Mouse (Mus musculus): ENCODE results near the gene Glb1. TPM values are rescaled to one million over a fixed set of nuclear protein-coding genes. Genes with fewer than 3 reads are reported as not detected.
A peak's percentile ranks its signal among the peaks of the same experiment; 100 is the strongest.
"Not testable (repeated sequence)": the region's sequence is repeated elsewhere in the genome, so short reads cannot be mapped to it uniquely, and the experiment has no call there.

Gene Glb1
- total and polyA plus RNA-seq, 3 experiments, result 7.0 to 15.7 TPM; not detected in 1

DNA sequence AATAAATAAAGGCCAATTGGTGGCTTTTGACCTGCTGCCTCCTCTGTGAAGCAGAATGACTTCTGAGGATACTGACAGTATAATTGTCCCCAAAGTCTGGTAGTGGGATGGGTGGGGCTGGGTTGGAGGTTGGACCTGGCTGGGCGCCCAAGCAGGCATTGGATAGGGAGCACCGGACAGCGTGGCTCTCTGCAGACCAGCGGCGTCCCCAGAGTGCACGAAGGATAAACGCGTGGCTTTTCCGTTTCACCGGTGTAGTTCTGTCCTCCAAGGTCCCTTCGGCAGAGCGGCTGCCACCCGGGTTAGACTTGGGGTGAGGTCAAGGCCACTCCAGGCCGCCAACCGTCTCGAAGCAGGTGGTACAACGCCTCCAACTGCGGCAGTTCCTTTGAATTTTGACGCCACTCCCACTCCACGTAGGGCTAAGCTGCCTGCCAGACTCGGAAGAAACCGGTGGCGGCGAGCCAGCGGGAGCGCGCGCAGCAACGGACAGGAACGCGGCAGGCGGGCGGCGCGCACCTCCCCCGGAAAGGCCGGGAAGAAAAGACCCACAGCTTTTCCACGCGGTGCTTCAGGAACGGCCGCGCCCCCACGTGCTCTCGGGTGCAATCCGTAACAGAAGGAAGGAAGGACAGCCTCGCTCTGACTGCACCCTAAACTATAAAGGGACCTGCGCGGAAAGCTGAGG lies 32.9 kb upstream of the Glb1 start (continued):
- TF ChIP-seq SIN3A (IDR thresholded peaks at IDR 0.05; ENCODE audit: low read length) (peak; percentile 81), SMC3 (IDR thresholded peaks at IDR 0.05; ENCODE audit: low read depth, low read length) (no peak), MYB (IDR thresholded peaks at IDR 0.05; ENCODE audit: low read depth, low read length) (peak; percentile 87), GATA1 (IDR thresholded peaks at IDR 0.05; ENCODE audit: low read depth, low read length) (no peak), ETS1 (IDR thresholded peaks at IDR 0.05; ENCODE audit: low read depth, low read length) (peak; percentile 58), ZC3H11A (IDR thresholded peaks at IDR 0.05; ENCODE audit: low read depth, low read length) (no peak), MXI1 (IDR thresholded peaks at IDR 0.05; ENCODE audit: low read depth, low read length) (peak; percentile 96), ZMIZ1 (IDR thresholded peaks at IDR 0.05; ENCODE audit: low read depth, low read length) (peak; percentile 27), BHLHE40 (IDR thresholded peaks at IDR 0.05; ENCODE audit: borderline replicate concordance, low read depth, low read length) (no peak), CHD1 (IDR thresholded peaks at IDR 0.05; ENCODE audit: low read depth, low read length) (no peak)

DNA sequence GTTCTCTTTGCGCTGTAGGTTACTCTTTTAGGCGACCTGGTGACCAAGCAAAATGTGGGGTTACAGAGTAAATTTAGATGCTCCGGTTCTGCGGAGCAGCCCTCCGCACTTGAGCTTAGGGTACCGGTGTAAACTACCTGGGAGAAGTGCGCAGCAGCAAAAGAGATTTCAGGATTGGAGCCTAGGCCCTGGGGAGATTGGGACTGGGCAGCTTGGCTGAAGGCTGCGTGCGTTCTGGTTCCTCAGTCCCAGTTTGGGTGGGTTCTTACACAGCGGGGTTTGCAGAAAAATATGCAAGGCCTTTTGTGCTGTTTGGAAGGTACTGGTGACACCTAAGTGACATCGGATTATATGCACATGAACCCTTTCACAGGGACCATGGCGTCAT lies 32.4 kb upstream of the Glb1 start:
- no peaks in the 10 kb centered on the region for H3K27me3 ChIP-seq (ENCODE audit: control insufficient read depth in 1 of 2, insufficient read depth in 2 of 2, low read length in 2 of 2)
- H3K79me2 ChIP-seq (ENCODE audit: control insufficient read depth, insufficient read depth, low read length, poor library complexity), result peaks cover 9% of the 10 kb centered on the region
- no peaks in the 10 kb centered on the region for H3K9me3 ChIP-seq (replicated peaks; ENCODE audit: insufficient read depth, low read length)
- peak overlapping the region; percentile 79 to 82 for H3K4me3 ChIP-seq (ENCODE audit: control insufficient read depth in 1 of 2, insufficient read depth in 1 of 2, low read depth in 2 of 2, low read length in 2 of 2)
- no peak for TF ChIP-seq BHLHE40 (IDR thresholded peaks at IDR 0.05; ENCODE audit: borderline replicate concordance, low read depth, low read length)
- no peak for TF ChIP-seq TAL1 (IDR thresholded peaks at IDR 0.05; ENCODE audit: low read length)
- TF ChIP-seq HCFC1 (IDR thresholded peaks at IDR 0.05; ENCODE audit: low read depth, low read length), result 0 out of 2 replicates have a peak, but pooled peaks have one; percentile 5
- no peak for TF ChIP-seq MAFK (IDR thresholded peaks at IDR 0.05; ENCODE audit: borderline replicate concordance, low read depth, low read length)
- TF ChIP-seq UBTF (IDR thresholded peaks at IDR 0.05; ENCODE audit: borderline replicate concordance, insufficient read depth, low read depth, low read length), result no peak
- DNase-seq (ENCODE audit: low read depth, low spot score), result no peak
- peaks cover 3 to 9% of the 10 kb centered on the region in 2 experiments for H3K4me1 ChIP-seq (ENCODE audit: control insufficient read depth in 1 of 2, insufficient read depth in 2 of 2, low read length in 2 of 2)
- no peaks in the 10 kb centered on the region; a peak in 1 of 4 replicates for H3K36me3 ChIP-seq (ENCODE audit: control insufficient read depth in 1 of 2, insufficient read depth in 2 of 2, low read length in 2 of 2)
- peak overlapping the region; percentile 91 for H3K9ac ChIP-seq (ENCODE audit: control insufficient read depth, low read depth, low read length, poor library complexity, severe bottlenecking)
- H3K27ac ChIP-seq (ENCODE audit: control insufficient read depth, low read depth, low read length), result peak overlapping the region; percentile 77

DNA sequence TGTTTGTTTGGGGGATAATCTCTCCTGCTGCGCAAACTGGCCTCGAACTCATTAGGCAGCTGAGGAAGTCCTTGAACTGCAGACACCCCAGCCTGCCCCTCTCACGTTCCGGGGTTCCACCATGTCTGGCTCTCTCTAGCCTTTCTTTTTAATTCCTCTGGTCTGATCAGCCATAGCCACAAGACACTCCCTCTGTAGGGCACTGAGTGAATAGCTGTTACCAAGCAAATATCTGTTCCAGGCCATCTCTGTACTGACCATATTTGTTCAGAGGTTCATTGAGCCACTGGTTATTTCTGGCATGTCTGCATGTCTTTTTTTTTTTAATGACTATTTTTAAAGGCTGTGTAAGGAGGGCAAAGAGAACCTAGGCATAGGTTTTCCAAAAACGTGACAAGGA lies 31.5 kb upstream of the Glb1 start:
- not testable (repeated sequence) for H3K9me3 ChIP-seq (replicated peaks; ENCODE audit: insufficient read depth, low read length); H3K79me2 ChIP-seq (ENCODE audit: control insufficient read depth, insufficient read depth, low read length, poor library complexity); H3K36me3 ChIP-seq (ENCODE audit: control insufficient read depth in 1 of 2, insufficient read depth in 2 of 2, low read length in 2 of 2); H3K4me1 ChIP-seq (ENCODE audit: control insufficient read depth in 1 of 2, insufficient read depth in 2 of 2, low read length in 2 of 2); H3K27me3 ChIP-seq (ENCODE audit: control insufficient read depth in 1 of 2, insufficient read depth in 2 of 2, low read length in 2 of 2)
- peak; percentile 52 for DNase-seq (ENCODE audit: low read depth, low spot score)
- H3K9ac ChIP-seq (ENCODE audit: control insufficient read depth, low read depth, low read length, poor library complexity, severe bottlenecking), result peak overlapping the region; percentile 91
- H3K4me3 ChIP-seq (ENCODE audit: control insufficient read depth in 1 of 2, insufficient read depth in 1 of 2, low read depth in 2 of 2, low read length in 2 of 2), result peak overlapping the region; percentile 79 to 82
- H3K27ac ChIP-seq (ENCODE audit: control insufficient read depth, low read depth, low read length), result peak overlapping the region; percentile 64
- TF ChIP-seq CTCF (IDR thresholded peaks at IDR 0.05 in 2 of 3, conservative IDR thresholded peaks at IDR 0.05 in 1 of 3; ENCODE audit: control insufficient read depth in 1 of 3, insufficient read depth in 1 of 3, low read depth in 2 of 3, low read length in 3 of 3, poor library complexity in 1 of 3, severe bottlenecking in 1 of 3), result peak in 2 of 3 experiments; percentile 24 to 30; a peak in 3 of 6 replicates

Measured in MEL (cell line).